Mouse (Mus musculus) thymus, adult 2 months (tissue): ENCODE data around the gene Bcl3.

ENCODE experiments used
- CTCF ChIP-seq: fragments of 200-500 bp; IDR thresholded peaks from 2 replicates; pipeline ENCODE4 v1.5.1; 2012; ENCODE audit warnings: mild to moderate bottlenecking, control low read depth, low read length, moderate library complexity, borderline replicate concordance; ENCODE audit not compliant: control insufficient read depth, poor library complexity, insufficient read depth; ENCODE audit errors: extremely low read depth
- POLR2A ChIP-seq: fragments of 200-500 bp; IDR thresholded peaks from 2 replicates; pipeline ENCODE4 v1.6.1; 2012; ENCODE audit warnings: mild to moderate bottlenecking, low read length, control low read depth, moderate library complexity; ENCODE audit not compliant: control insufficient read depth, poor library complexity, insufficient read depth; ENCODE audit errors: extremely low read depth

- TF ChIP-seq CTCF: no peak
- TF ChIP-seq POLR2A: no peak
These were observed 8.9 kb downstream of the Bcl3 start for GRCm38 (mm10) chr7:19813579-19814122.
